Mouse (Mus musculus) midbrain, postnatal 0 days (tissue): ENCODE measurements at regions not wholly inside any gene's neighbourhood (a gene's known extent, or its start where the extent isn't known, plus 50 kb on each side); places are given as distances from the start of the nearest gene placed in this dataset.
A peak's percentile ranks its signal among the peaks of the same experiment; 100 is the strongest.

Experiments
- ATAC-seq: fragments of 200-750 bp; cut with Nextera tagmentation; 2 replicates; pipeline ENCODE4 v1.8.0; 2017; ENCODE audit warnings: moderate number of reproducible peaks, mild to moderate bottlenecking, moderate TSS enrichment, moderate library complexity; ENCODE audit not compliant: low FRiP score
- DNase-seq: peaks from one replicate; pipeline ENCODE4 v3.0.0-alpha.2; 2015; ENCODE audit warnings: low spot score
- H3K27ac ChIP-seq: fragments of 300-500 bp; sonication (generic); 2 replicates; pipeline ENCODE4 v1.5.1; 2014; ENCODE audit warnings: low read depth, mild to moderate bottlenecking, low read length, mixed read lengths
- H3K27me3 ChIP-seq: fragments of 300-500 bp; sonication (generic); 2 replicates; pipeline ENCODE4 v1.6.1; 2014; ENCODE audit warnings: low read length, control low read depth, mixed read lengths; ENCODE audit not compliant: insufficient read depth
- H3K36me3 ChIP-seq: fragments of 300-500 bp; sonication (generic); 2 replicates; pipeline ENCODE4 v1.6.1; 2014; ENCODE audit warnings: low read length, control low read depth, mixed read lengths; ENCODE audit not compliant: insufficient read depth
- H3K4me1 ChIP-seq: fragments of 300-500 bp; sonication (generic); 2 replicates; pipeline ENCODE4 v1.6.1; 2014; ENCODE audit warnings: mild to moderate bottlenecking, control low read depth, antibody characterized with exemption, low read length, mixed read lengths; ENCODE audit not compliant: insufficient read depth
- H3K4me2 ChIP-seq: fragments of 300-500 bp; sonication (generic); 2 replicates; pipeline ENCODE4 v1.6.1; 2014; ENCODE audit warnings: low read depth, mild to moderate bottlenecking, low read length, mixed read lengths; ENCODE audit not compliant: poor library complexity, severe bottlenecking
- H3K4me3 ChIP-seq: fragments of 300-500 bp; sonication (generic); 2 replicates; pipeline ENCODE4 v1.5.1; 2014; ENCODE audit warnings: low read depth, mild to moderate bottlenecking, low read length, moderate library complexity
- H3K9ac ChIP-seq: fragments of 300-500 bp; sonication (generic); replicated peaks from 2 replicates; pipeline ENCODE4 v1.6.1; 2014; ENCODE audit warnings: mild to moderate bottlenecking, low read length, moderate library complexity, mixed read lengths; ENCODE audit not compliant: poor library complexity, severe bottlenecking
- H3K9me3 ChIP-seq: fragments of 300-500 bp; sonication (generic); 2 replicates; pipeline ENCODE4 v1.6.1; 2016; ENCODE audit warnings: low read length, control low read depth
- CTCF ChIP-seq: IDR thresholded peaks from 2 replicates; pipeline ENCODE4 v1.5.1; 2016; ENCODE audit warnings: antibody characterized with exemption, mild to moderate bottlenecking
- WGBS: fragments of 180-500 bp; shearing (Covaris S2); extraction: QIAGEN DNeasy Blood & Tissue Kit; methylation state at CpG from one replicate; pipeline ENCODE4 v1.1.7; 2014; 5-methylcytosine and 5-hydroxymethylcytosine counted together

GRCm38 (mm10) chr9:117903025-117903424 lies 137.3 kb upstream of the Azi2 start:
- no peak overlapping the region for H3K9ac ChIP-seq
- 53% methylated on average over 4 of the region's 4 CpGs for WGBS
- TF ChIP-seq CTCF: peak; percentile 82
- H3K9me3 ChIP-seq: no peaks in the 10 kb centered on the region
- no peaks in the 10 kb centered on the region for H3K27me3 ChIP-seq
- no peaks in the 10 kb centered on the region for H3K36me3 ChIP-seq
- no peak overlapping the region for H3K4me2 ChIP-seq
- H3K4me3 ChIP-seq: no peak overlapping the region
- H3K4me1 ChIP-seq: no peaks in the 10 kb centered on the region
- DNase-seq (peak; percentile 71), ATAC-seq (peak; percentile 20; the same call in 1 of the 2 replicates)
- H3K27ac ChIP-seq: no peak overlapping the region

DNA sequence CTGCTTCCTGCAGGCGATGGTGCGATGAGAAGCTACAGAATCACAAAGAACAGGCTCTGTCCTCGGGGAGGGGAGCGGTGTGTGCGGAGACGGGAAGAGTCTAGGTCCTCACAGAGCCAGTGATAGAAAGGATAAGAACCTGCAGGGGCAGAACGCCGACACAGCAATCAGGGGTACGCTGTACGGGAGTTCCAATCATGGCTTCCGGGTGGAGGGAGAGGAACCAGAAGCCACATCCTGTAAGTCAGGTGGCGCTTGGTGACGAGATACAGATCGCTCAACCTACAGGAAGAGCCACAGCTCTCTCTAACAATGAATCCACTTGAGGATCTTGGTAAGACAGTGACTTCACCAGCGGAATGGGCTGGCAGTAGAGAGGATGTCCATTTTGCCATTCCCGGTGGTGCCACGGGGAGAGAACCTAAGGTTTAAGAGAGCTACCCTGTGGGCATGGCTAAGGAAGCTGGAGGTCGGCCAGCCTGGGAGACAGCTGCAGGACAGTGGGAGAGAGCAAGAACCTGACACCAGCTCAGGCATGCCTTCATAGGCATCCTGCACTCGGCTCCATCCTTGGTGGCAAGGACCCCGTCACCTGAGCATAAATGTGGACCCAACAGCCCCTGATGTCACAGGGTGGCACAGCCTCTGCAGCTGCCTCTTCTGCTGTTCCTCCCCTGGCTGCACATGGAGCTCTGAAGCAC lies 137.9 kb upstream of the Azi2 start:
- Histone ChIP-seq H3K36me3 (no peaks in the 10 kb centered on the region), H3K9ac (no peak overlapping the region), H3K4me1 (no peaks in the 10 kb centered on the region), H3K27ac (no peak overlapping the region), H3K27me3 (no peaks in the 10 kb centered on the region), H3K4me2 (no peak overlapping the region), H3K9me3 (no peaks in the 10 kb centered on the region), H3K4me3 (no peak overlapping the region)
- WGBS: 87% methylated on average over 20 of the region's 20 CpGs
- no peak for ATAC-seq
- DNase-seq: no peak
- no peak for TF ChIP-seq CTCF

DNA sequence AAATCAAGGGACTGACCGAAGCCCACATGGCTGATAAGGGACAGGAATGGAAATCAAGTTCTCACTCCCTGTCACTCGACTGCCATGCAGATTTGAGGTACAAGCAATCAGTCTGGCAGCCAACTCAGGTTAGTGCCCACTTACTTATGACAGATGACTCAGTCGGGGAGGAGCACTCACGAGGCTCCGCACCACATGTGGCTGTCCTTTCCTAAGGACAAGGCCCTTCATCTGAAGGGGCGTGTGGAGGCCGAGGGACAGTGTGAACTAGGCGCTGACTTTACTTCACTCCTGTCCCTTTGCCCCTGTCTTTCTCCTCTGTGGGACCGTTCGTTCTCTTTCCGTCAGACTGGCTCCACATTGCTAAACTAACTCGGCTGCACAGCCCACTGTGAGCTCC lies 139.7 kb upstream of the Azi2 start:
- WGBS: 88% methylated on average over 12 of the region's 12 CpGs

DNA sequence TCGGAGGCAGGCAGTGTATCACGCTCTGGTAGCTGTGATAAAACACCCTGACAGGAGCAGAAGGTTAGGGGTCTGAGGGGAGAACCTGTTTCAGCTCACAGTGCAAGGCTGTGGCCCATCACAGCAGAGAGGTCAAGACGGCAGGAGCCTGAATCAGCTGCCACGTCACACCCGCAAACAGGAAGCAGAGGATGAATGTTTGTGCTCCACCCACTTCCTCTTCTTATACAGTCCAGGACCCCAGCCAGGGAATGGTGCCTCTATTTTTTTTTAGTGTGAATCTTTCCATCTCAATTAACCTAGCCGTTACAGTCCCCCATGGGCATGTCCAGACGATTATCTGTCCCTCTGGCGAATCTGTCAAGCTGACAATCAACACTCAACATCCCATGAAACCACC lies 143.8 kb upstream of the Azi2 start:
- Histone ChIP-seq H3K27me3 (no peaks in the 10 kb centered on the region), H3K4me3 (no peak overlapping the region), H3K4me1 (no peaks in the 10 kb centered on the region), H3K4me2 (no peak overlapping the region), H3K27ac (no peak overlapping the region), H3K9me3 (no peaks in the 10 kb centered on the region), H3K36me3 (no peaks in the 10 kb centered on the region), H3K9ac (no peak overlapping the region)
- WGBS: 77% methylated on average over 8 of the region's 8 CpGs
- no peak for TF ChIP-seq CTCF
- no peak for ATAC-seq
- DNase-seq: no peak

More for the DNA sequence above, 139.7 kb upstream of the Azi2 start:
- H3K4me2 ChIP-seq: no peak overlapping the region
- no peak overlapping the region for H3K9ac ChIP-seq
- DNase-seq: no peak
- no peak overlapping the region for H3K27ac ChIP-seq
- no peak for ATAC-seq
- H3K36me3 ChIP-seq: no peaks in the 10 kb centered on the region
- H3K9me3 ChIP-seq: no peaks in the 10 kb centered on the region
- no peak for TF ChIP-seq CTCF
- H3K27me3 ChIP-seq: no peaks in the 10 kb centered on the region
- H3K4me3 ChIP-seq: no peak overlapping the region
- no peaks in the 10 kb centered on the region for H3K4me1 ChIP-seq

GRCm38 (mm10) chr9:117892601-117893000 lies 147.7 kb upstream of the Azi2 start:
- no peak overlapping the region for H3K4me3 ChIP-seq
- no peak for TF ChIP-seq CTCF
- H3K9me3 ChIP-seq: no peaks in the 10 kb centered on the region
- H3K27ac ChIP-seq: no peak overlapping the region
- no peaks in the 10 kb centered on the region for H3K4me1 ChIP-seq
- DNase-seq (no peak), ATAC-seq (no peak)
- H3K36me3 ChIP-seq: no peaks in the 10 kb centered on the region
- WGBS: 87% methylated on average over 6 of the region's 6 CpGs
- H3K9ac ChIP-seq: no peak overlapping the region
- no peak overlapping the region for H3K4me2 ChIP-seq
- no peaks in the 10 kb centered on the region for H3K27me3 ChIP-seq

GRCm38 (mm10) chr9:117873172-117873571 lies 167.1 kb upstream of the Azi2 start:
- peak overlapping the region; percentile 60; the same call in 1 of the 2 replicates for H3K27ac ChIP-seq
- H3K9ac ChIP-seq: no peak overlapping the region; the same call in 1 of the 2 replicates
- ATAC-seq (0 out of 2 replicates have a peak, but pooled peaks have one; percentile 2), DNase-seq (no peak)
- peaks cover 7% of the 10 kb centered on the region; the same call in 1 of the 2 replicates for H3K27me3 ChIP-seq
- no peak; the same call in 1 of the 2 replicates for TF ChIP-seq CTCF
- H3K4me2 ChIP-seq: peak overlapping the region; percentile 87
- H3K4me1 ChIP-seq: no peaks in the 10 kb centered on the region
- H3K36me3 ChIP-seq: no peaks in the 10 kb centered on the region
- peak overlapping the region; percentile 77 for H3K4me3 ChIP-seq
- 38% methylated on average over 8 of the region's 8 CpGs for WGBS
- no peaks in the 10 kb centered on the region for H3K9me3 ChIP-seq
